Mouse (Mus musculus) testis, postnatal 10 days (tissue): ENCODE results near the gene Tmem92.
A peak's percentile ranks its signal among the peaks of the same experiment; 100 is the strongest.
"Not testable (repeated sequence)": the region's sequence is repeated elsewhere in the genome, so short reads cannot be mapped to it uniquely, and the experiment has no call there.

Experiments
- DNase-seq: peaks from one replicate; pipeline ENCODE4 v3.0.0; 2021; ENCODE audit warnings: low spot score

The Tmem92 gene

GRCm38 (mm10) chr11:94782603-94783002 is at the start of gene Tmem92:
Gene Tmem92, minus strand, starts transcription at chr11:94782703.
- no peak for DNase-seq

DNA sequence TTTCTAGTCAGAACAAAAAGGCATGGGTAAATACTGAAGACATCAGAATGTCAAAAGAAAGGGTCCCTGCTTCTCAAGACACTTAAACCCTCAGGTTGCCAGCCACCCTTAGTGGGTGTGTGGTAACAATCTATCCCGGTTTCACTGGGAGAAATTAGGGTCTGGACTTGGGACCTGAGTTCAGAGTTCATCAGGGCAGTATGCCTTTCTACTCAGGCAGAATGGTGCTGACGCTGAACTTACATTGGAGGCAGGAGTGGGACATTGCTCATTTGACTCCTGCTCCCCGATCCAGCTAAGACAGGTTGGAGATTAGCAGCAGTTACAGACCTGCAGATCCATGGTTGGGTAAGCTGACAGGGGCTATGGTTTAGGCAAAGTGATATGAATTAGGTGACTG is 46.5 kb upstream of the Tmem92 start:
- no peak for DNase-seq

DNA sequence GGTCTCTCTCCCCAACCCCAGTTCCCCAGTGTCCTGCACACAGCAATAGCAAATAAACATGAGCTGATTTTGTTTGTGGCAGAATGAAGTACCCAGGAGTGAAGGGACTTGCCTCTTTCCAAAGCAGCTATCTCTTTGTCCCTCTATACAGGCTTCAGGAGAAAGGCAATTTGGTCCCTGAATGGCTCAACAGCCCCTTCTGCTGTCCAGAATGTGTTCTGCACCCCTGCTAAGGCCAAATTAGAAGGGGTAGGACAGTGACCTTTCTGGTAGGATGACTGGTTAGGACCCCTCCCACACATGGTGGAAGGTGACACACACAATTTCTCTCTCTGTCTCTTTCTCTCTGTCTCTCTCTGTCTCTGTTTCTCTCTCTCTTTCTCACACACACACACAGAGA is 36.9 kb upstream of the Tmem92 start:
- DNase-seq: peak; percentile 56

DNA sequence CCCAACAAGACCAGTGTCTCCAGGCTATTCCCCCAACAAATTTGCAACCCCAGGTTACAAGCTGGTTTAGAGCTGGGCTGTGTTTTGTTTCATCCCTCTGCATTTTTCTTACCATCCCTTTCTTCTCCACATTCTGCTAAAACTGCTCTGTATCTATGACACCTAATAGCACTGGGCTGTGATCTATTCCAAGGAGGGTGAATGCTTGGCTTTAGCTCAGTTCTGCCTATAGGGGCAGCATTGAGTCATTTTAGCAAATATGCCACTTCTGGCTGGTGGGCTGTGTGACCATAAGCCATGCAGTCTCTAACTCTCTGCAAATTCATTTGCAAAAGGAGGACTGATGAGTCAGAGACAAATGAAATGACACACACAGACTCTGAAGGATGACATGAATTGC is 36.4 kb upstream of the Tmem92 start:
- DNase-seq: not testable (repeated sequence)

- DNase-seq: not testable (repeated sequence)
Observed at GRCm38 (mm10) chr11:94811537-94811936, 29.0 kb upstream of the Tmem92 start.

DNA sequence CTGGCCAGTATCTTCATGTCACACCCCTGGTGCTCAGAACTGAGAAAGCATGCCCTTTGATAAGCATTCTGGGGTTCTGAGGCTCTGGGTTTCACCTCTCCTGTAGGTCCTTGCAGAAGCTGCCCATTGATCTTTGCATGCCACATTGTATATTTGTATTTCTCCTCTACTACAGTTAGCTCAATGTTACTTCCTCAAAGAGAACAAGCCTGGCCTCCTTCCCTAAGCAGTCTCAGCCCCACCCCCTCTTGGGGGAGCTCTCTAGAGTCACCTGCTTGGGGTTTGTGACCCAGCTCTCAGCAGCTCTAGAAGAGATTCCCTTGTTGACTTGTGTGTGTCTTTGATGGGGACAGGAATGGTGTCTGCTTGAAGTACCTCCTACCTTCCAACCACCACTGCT is 9.2 kb upstream of the Tmem92 start:
- no peak for DNase-seq

- peak; percentile 85 for DNase-seq
Observed at GRCm38 (mm10) chr11:94785247-94785646, 2.7 kb upstream of the Tmem92 start.

- DNase-seq: no peak
Observed at GRCm38 (mm10) chr11:94774887-94775497, 7.5 kb downstream of the Tmem92 start.

DNA sequence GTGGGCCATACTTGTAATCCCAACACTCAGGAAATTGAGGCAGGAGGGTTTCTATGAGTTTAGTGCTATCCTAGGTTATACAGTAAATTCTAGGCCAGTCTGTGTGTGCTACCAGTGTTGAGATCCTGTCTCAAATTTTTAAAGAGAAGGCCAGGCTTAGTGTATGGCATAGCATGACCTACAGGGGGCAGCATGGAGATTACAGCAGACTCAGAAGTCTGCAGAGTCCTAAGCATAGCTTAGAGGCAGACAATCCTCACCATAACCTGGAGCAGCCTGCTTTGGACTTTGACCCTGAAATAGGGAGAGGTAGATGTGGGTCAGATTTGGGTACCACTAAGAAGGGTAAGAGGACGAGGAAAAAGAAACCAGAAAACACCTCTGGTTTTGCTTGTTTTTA is 8.7 kb downstream of the Tmem92 start:
- DNase-seq: no peak

DNA sequence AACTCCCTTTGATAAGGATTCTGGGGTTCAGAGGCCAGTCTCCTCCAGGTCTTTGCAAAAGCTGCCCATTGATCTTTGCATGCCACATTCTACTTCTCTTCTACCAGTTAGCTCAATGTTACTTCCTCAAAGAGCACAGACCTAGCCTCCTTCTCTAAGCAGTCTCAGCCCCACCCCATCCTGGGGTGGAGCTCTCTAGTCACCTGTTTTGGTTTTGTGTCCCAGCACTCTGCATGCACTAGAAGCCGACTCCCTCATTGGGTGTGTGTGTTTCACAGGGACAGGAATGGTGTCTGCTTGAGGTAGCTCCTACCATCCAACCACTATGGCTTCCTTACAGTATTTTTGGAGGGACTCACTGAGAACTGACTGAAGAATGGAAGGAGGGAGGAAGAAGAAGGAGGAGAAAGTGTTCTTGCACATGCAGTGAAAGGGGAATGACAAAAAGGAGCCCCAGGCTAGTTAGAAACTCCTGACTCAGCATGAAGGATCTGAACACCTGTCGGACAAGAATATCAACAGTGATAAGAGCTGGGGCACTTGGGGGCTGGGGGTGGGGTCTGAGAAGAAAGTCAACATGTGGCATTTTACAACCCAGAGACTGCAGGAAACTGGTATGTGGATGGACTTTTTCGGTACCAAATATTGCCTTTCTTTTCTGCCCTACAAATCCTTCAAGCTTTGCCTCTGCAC is 10.0 kb downstream of the Tmem92 start:
- DNase-seq: no peak

DNA sequence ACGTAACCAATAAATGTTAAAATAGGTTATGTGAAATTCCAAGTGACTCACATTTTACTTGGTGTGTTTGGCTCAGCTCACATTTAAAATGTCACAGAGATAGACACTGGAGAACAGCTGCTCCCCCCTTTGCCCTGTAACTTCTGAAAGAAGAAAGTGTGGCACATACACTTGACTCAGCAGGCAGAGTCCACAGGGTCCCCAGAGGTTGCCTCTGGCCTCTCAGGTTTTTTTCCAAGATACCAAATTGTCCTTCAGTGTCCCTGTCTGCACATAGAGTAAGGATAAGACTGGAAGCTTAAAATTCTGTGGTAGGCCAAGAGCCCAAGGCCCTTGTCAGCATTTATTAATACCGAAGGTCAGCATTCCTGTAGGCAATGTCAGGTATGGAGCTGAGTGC is 15.3 kb downstream of the Tmem92 start:
- no peak for DNase-seq

DNA sequence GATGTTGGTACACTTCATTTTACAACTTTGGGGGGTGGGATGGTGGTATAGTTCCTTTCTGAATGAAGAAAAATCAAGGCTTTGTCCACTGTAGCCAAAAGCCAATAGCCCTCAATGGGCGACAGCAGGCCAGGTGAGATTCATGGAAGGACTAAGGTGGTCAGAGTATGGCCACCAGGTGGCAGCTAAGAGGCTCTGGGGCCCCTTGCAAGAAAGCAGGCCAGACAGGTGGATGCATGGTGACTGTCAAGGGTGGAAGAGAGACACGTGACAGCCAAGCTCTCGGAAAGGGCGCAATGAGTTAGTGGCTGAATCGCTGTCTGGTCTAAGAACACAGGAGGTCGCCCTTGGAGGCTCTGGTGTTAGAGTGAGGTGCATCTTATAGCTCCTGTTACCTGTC is 19.7 kb downstream of the Tmem92 start:
- DNase-seq: peak; percentile 45

- DNase-seq: no peak
Observed at GRCm38 (mm10) chr11:94762281-94762680, 20.2 kb downstream of the Tmem92 start.

DNA sequence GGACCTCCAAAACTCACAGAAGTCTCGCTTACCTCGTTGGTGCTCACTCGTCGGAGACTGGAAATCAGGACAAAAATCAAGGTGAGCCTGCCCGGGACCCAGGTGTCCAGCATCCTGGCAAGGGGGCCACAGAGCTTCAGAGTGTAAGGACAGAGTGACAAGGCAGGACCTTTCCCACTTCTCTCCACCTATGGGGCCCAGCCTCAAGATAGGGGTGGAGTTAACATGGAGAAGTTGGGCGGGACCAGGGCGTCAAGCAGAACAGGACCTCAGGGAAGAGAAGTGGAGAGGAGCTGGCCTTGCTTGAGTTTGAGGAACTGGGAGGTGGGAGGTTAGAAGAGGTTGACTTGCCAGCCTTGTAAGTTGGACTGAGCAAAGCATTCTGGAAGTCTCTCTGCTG is 21.7 kb downstream of the Tmem92 start:
- no peak for DNase-seq

DNA sequence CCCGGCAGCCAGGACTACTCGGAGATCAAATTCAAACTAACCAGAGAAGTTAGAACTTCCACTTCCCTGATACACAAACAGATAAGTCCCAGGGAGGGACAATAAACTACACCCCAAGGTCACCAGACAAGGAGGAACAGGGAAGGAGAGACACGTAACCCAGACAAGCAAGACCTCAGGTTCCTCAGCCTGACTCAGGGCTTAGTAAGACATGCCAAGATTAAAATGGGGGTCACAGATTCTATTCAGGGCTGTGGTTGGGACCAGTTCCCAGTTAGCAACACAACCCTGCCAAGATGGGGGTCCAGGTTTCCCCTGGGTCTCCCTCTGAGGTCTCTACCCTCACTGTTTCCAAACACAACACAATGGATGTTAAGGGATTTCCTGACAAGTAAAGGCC is 22.1 kb downstream of the Tmem92 start:
- DNase-seq: no peak

- no peak for DNase-seq
Observed at GRCm38 (mm10) chr11:94759916-94760315, 22.6 kb downstream of the Tmem92 start.

GRCm38 (mm10) chr11:94752946-94753713 is 29.4 kb downstream of the Tmem92 start:
- no peak for DNase-seq

- no peak for DNase-seq
Observed at GRCm38 (mm10) chr11:94741732-94742272, 40.7 kb downstream of the Tmem92 start, which contains the start of gene Cdc34b. Gene Cdc34b, plus strand, starts transcription at chr11:94741782.

DNA sequence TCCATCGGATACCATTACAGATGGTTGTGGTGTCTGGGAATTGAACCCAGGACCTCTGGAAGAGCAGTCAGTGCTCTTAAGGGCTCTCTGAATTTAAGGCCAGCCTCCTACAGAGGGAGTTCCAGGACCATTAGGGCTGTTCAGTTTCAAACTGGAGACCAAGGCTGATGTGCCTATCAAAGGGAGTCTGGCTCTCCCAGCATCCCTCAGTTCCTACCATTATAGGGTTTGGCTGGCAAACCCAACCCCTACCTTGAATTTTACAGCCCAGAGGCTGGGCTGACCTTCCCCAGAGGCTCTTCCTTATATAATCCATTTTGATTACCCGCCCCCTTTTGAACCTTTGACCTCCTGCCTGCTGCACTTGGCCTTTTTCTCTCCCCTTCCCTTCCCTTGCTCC is 46.8 kb downstream of the Tmem92 start:
- no peak for DNase-seq

DNA sequence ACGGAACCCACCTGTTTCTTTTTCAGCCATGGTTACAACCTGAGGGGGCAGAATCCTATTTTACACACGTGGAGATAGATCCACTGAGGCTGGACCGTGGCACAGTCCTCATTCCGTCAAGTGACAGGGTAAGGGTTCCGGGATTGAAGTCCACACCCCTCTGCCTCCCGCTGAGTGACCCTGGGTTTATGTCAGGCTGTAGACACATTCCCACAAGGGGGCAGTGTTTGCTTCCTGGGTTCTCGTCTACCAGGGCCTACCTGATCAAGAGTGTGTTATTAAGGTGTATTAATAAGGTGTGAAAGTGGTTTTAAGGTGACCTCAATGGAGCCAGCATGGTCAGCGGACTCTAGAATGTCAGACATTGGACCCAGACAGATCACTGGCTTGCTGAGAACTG is 49.7 kb downstream of the Tmem92 start:
- DNase-seq: peak; percentile 65

- DNase-seq: no peak
Observed at GRCm38 (mm10) chr11:94731229-94731628, 51.3 kb downstream of the Tmem92 start.

DNA sequence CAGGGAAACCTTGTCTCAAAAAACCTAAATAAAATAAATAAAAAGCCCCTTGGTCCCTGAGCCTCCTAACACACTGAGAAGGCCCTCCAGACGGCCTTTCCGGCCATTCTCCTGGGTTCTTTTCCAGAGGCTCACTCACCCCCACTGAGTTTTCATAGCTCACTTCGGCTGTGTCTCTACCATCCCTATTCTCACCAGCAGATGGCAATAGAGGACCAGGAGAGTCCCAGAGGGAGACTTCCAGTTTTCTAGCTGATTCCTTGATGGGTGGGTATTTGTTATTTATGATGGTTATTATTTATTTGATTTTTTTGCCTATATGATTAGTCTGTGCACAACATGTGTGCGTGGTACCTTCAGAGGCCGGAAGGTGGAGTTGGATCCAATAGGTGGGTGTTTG is 52.2 kb downstream of the Tmem92 start:
- peak; percentile 87 for DNase-seq

GRCm38 (mm10) chr11:94729565-94729964 is 52.9 kb downstream of the Tmem92 start:
- DNase-seq: no peak
